Mouse (Mus musculus): ENCODE data around the gene Tchh. TPM values are rescaled to one million over a fixed set of nuclear protein-coding genes. Genes with fewer than 3 reads are reported as not detected.
A peak's percentile ranks its signal among the peaks of the same experiment; 100 is the strongest.
"Not testable (repeated sequence)": the region's sequence is repeated elsewhere in the genome, so short reads cannot be mapped to it uniquely, and the experiment has no call there.

Tchh gene
- polyA plus RNA-seq, 1 experiment from 2014 or later: 1.1 TPM

- no peak overlapping the region for H3K9ac ChIP-seq (ENCODE audit: low read length)
- DNase-seq (ENCODE audit: low spot score, missing footprints): no peak
- no peaks in the 10 kb centered on the region for H3K9me3 ChIP-seq (ENCODE audit: control insufficient read depth, low read length)
- H3K4me3 ChIP-seq (ENCODE audit: low read depth, low read length): no peak overlapping the region
- H3K27ac ChIP-seq (ENCODE audit: low read depth, low read length): no peak overlapping the region
- H3K36me3 ChIP-seq (ENCODE audit: control insufficient read depth, insufficient read depth, low read length): no peaks in the 10 kb centered on the region
- no peak for ATAC-seq (ENCODE audit: low FRiP score)
- H3K4me2 ChIP-seq: no peak overlapping the region
- no peaks in the 10 kb centered on the region for H3K27me3 ChIP-seq (ENCODE audit: control insufficient read depth, insufficient read depth, low read length)
- no peaks in the 10 kb centered on the region for H3K4me1 ChIP-seq (ENCODE audit: control insufficient read depth, insufficient read depth, low read length)
- 88% methylated on average over 3 of the region's 3 CpGs for WGBS
Observed at GRCm38 (mm10) chr3:93485611-93486010, 43.5 kb downstream of the Tchh start.

DNA sequence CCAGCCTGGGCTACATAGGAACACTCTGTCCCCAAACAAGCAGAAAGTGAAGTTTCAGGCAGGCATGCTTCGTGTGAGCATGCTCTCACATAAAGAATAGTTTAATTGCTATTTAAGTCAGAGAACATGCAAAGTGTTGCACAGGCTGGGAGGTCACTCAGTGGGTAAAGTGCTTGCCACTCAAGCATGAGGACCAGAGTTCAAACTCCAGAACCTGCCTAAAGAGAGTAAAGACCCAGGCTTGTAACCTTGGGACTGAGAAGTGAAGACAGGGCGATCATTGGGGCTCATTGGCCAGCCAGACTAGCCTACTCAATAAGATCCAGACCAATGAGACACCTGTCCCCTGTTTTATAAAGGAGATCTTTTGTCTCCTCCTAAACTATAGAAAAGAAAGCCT is 46.4 kb downstream of the Tchh start:
- 81% methylated on average over 2 of the region's 2 CpGs for whole genome bisulfite sequencing
- ATAC-seq (ENCODE audit: low FRiP score): no peak
- Histone ChIP-seq H3K4me1 (ENCODE audit: control insufficient read depth, insufficient read depth, low read length) (no peaks in the 10 kb centered on the region), H3K27ac (ENCODE audit: low read depth, low read length) (no peak overlapping the region), H3K9me3 (ENCODE audit: control insufficient read depth, low read length) (no peaks in the 10 kb centered on the region), H3K4me3 (ENCODE audit: low read depth, low read length) (no peak overlapping the region), H3K27me3 (ENCODE audit: control insufficient read depth, insufficient read depth, low read length) (no peaks in the 10 kb centered on the region), H3K9ac (ENCODE audit: low read length) (no peak overlapping the region), H3K36me3 (ENCODE audit: control insufficient read depth, insufficient read depth, low read length) (no peaks in the 10 kb centered on the region), H3K4me2 (no peak overlapping the region)
- DNase-seq (ENCODE audit: low spot score, missing footprints): no peak

DNA sequence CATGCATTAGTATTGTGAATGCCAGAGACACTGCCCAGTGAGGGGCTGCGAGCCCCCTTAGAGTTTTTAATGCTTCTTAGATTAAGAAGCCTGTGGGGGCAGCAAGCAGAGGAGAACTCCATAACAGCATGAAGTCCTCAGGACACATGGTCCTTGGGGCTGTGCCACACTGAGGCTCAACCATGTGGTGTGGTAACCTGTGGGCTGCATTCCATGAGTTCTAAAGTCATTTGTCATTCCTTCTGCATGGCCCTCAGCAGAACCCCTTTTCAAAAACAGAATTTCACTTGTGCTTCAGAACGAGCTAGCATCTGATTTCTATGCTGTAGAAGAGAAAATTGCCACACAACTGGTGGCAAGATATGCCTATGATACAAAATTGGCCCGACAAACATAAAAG is 50.0 kb downstream of the Tchh start:
- Histone ChIP-seq H3K4me2 (no peak overlapping the region), H3K27ac (ENCODE audit: low read depth, low read length) (no peak overlapping the region), H3K9me3 (ENCODE audit: control insufficient read depth, low read length) (no peaks in the 10 kb centered on the region), H3K36me3 (ENCODE audit: control insufficient read depth, insufficient read depth, low read length) (no peaks in the 10 kb centered on the region), H3K4me3 (ENCODE audit: low read depth, low read length) (no peak overlapping the region), H3K27me3 (ENCODE audit: control insufficient read depth, insufficient read depth, low read length) (no peaks in the 10 kb centered on the region), H3K4me1 (ENCODE audit: control insufficient read depth, insufficient read depth, low read length) (no peaks in the 10 kb centered on the region), H3K9ac (ENCODE audit: low read length) (no peak overlapping the region)
- no peak for ATAC-seq (ENCODE audit: low FRiP score)
- no peak for DNase-seq (ENCODE audit: low spot score, missing footprints)
- 79% methylated on average over 3 of the region's 3 CpGs for WGBS

- Histone ChIP-seq H3K27ac (ENCODE audit: low read depth, low read length) (no peak overlapping the region), H3K9me3 (ENCODE audit: control insufficient read depth, low read length) (no peaks in the 10 kb centered on the region)
- WGBS: 4% methylated on average over 4 of the region's 4 CpGs
Observed at GRCm38 (mm10) chr3:93493992-93494391, 51.9 kb downstream of the Tchh start.

DNA sequence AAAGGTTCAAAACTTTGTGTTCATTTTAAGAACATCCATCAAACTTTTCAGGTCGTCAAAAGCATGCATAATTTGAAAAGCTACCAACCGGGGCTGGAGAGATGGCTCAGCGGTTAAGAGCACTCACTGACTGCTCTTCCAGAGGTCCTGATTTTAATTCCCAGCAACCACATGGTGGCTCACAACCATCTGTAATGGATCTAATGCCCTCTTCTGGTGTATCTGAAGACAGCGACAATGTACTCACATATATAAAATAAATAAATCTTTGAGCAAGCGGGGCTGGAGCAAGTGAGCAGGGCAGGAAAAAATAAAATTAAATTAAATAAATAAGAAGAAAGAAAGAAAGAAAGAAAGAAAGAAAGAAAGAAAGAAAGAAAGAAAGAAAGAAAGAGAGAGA is 52.6 kb downstream of the Tchh start:
- DNase-seq (ENCODE audit: low spot score, missing footprints); H3K27ac ChIP-seq (ENCODE audit: low read depth, low read length); ATAC-seq (ENCODE audit: low FRiP score); H3K9me3 ChIP-seq (ENCODE audit: control insufficient read depth, low read length); H3K27me3 ChIP-seq (ENCODE audit: control insufficient read depth, insufficient read depth, low read length); H3K4me1 ChIP-seq (ENCODE audit: control insufficient read depth, insufficient read depth, low read length); H3K9ac ChIP-seq (ENCODE audit: low read length); H3K36me3 ChIP-seq (ENCODE audit: control insufficient read depth, insufficient read depth, low read length); H3K4me2 ChIP-seq; H3K4me3 ChIP-seq (ENCODE audit: low read depth, low read length): not testable (repeated sequence)
- WGBS: 30% methylated on average over 5 of the region's 5 CpGs

More at GRCm38 (mm10) chr3:93493992-93494391, 51.9 kb downstream of the Tchh start:
- Histone ChIP-seq H3K27me3 (ENCODE audit: control insufficient read depth, insufficient read depth, low read length) (no peaks in the 10 kb centered on the region), H3K4me1 (ENCODE audit: control insufficient read depth, insufficient read depth, low read length) (no peaks in the 10 kb centered on the region), H3K9ac (ENCODE audit: low read length) (no peak overlapping the region), H3K4me2 (no peak overlapping the region), H3K36me3 (ENCODE audit: control insufficient read depth, insufficient read depth, low read length) (no peaks in the 10 kb centered on the region), H3K4me3 (ENCODE audit: low read depth, low read length) (no peak overlapping the region)
- ATAC-seq (ENCODE audit: low FRiP score) (peak; percentile 91), DNase-seq (ENCODE audit: low spot score, missing footprints) (peak; percentile 96)

DNA sequence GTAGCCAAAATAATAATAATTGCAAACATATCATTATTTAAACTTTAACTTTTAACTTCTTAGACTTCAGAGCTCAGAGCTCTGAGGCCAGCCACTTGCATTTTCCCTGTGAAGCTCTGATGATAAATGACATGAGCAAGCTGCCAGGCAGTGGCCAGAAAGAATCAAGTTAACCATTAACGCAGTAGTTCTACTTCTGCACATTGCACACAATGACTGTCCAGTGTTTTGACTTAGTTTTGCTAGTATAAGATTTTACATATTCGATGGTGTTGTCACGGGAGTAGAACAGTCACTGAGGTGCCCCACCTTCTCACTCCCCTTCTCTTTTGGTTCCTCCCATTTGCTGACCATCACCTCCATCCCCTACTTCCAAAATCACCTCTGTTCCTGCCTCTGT is 55.0 kb downstream of the Tchh start:
- no peak overlapping the region for H3K4me2 ChIP-seq
- no peaks in the 10 kb centered on the region for H3K4me1 ChIP-seq (ENCODE audit: control insufficient read depth, insufficient read depth, low read length)
- no peaks in the 10 kb centered on the region for H3K27me3 ChIP-seq (ENCODE audit: control insufficient read depth, insufficient read depth, low read length)
- ATAC-seq (ENCODE audit: low FRiP score) (no peak), DNase-seq (ENCODE audit: low spot score, missing footprints) (no peak)
- H3K36me3 ChIP-seq (ENCODE audit: control insufficient read depth, insufficient read depth, low read length): no peaks in the 10 kb centered on the region
- no peaks in the 10 kb centered on the region for H3K9me3 ChIP-seq (ENCODE audit: control insufficient read depth, low read length)
- no peak overlapping the region for H3K27ac ChIP-seq (ENCODE audit: low read depth, low read length)
- H3K9ac ChIP-seq (ENCODE audit: low read length): no peak overlapping the region
- WGBS: 83% methylated on average over 3 of the region's 3 CpGs
- no peak overlapping the region for H3K4me3 ChIP-seq (ENCODE audit: low read depth, low read length)

Small RNAs within 50 kb of the gene (microRNA-seq; reads per million reads assigned to microRNA genes)
- not detected for gene Gm22752

Other genes with a start within 250 kb of the Tchh start
- not detected in 2 replicates for gene Flg2, start 245.1 kb upstream of the Tchh start, polyA plus RNA-seq (2014; fragmentation: Nextera tagmentation; extraction: Ambion mirVana)
- gene Flg, start 168.8 kb upstream of the Tchh start, polyA plus RNA-seq (2014; fragmentation: Nextera tagmentation; extraction: Ambion mirVana): not detected in 2 replicates
- gene Hrnr, start 122.6 kb upstream of the Tchh start, polyA plus RNA-seq (2014; fragmentation: Nextera tagmentation; extraction: Ambion mirVana): not detected in 2 replicates
- gene Rptn, start 48.6 kb upstream of the Tchh start, polyA plus RNA-seq (2014; fragmentation: Nextera tagmentation; extraction: Ambion mirVana): not detected in 2 replicates
- gene Tchhl1, start 26.4 kb downstream of the Tchh start, polyA plus RNA-seq (2014; fragmentation: Nextera tagmentation; extraction: Ambion mirVana): not detected in 2 replicates
- 351 and 358 TPM in 2 replicates for gene S100a11, start 78.2 kb downstream of the Tchh start, polyA plus RNA-seq (2014; fragmentation: Nextera tagmentation; extraction: Ambion mirVana)
- gene S100a10, start 112.8 kb downstream of the Tchh start, polyA plus RNA-seq (2014; fragmentation: Nextera tagmentation; extraction: Ambion mirVana): 181 and 187 TPM in 2 replicates
- gene Tdpoz2, start 210.4 kb downstream of the Tchh start, polyA plus RNA-seq (2014; fragmentation: Nextera tagmentation; extraction: Ambion mirVana): not detected in 2 replicates
- gene Tdpoz1, start 234.0 kb downstream of the Tchh start, polyA plus RNA-seq (2014; fragmentation: Nextera tagmentation; extraction: Ambion mirVana): not detected in 2 replicates